Mouse (Mus musculus) urinary bladder, adult 2 months (tissue): ENCODE data around the gene Lingo1. TPM values are rescaled to one million over a fixed set of nuclear protein-coding genes. Genes with fewer than 3 reads are reported as not detected.
A peak's percentile ranks its signal among the peaks of the same experiment; 100 is the strongest.

Source experiments
- DNase-seq: peaks from one replicate; pipeline ENCODE4 v3.0.0; 2022; ENCODE audit warnings: low spot score
- polyA plus RNA-seq: library from polyadenylated mRNA; depleted of rRNA; stranded (reverse); fragments of >200 nt; gene quantifications from 2 replicates; pipeline ENCODE4 v1.2.3, GENCODE M21; 2012

The Lingo1 gene
- polyA plus RNA-seq, 1 experiment = 3.0 TPM

DNA sequence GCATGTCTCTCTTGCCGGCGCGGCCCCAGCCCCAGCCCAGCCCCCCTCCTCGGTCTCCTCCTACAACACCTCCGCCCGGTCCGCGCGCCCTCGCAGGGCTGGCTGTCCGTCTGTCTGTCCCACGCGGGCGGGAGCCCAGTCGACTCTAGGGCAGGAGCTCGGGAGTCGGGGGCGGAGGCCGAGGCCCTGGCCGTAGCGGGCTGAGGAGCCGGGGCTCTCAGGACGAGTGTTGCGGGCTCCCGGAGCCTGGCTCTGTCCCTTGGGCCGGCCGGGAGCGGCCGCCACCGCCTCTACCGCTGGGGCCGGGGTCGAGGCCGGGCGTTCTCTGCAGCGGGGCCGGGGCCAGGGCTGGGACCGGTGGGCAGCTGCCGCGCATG is 161.2 kb downstream of the Lingo1 start:
- peak; percentile 39 for DNase-seq

DNA sequence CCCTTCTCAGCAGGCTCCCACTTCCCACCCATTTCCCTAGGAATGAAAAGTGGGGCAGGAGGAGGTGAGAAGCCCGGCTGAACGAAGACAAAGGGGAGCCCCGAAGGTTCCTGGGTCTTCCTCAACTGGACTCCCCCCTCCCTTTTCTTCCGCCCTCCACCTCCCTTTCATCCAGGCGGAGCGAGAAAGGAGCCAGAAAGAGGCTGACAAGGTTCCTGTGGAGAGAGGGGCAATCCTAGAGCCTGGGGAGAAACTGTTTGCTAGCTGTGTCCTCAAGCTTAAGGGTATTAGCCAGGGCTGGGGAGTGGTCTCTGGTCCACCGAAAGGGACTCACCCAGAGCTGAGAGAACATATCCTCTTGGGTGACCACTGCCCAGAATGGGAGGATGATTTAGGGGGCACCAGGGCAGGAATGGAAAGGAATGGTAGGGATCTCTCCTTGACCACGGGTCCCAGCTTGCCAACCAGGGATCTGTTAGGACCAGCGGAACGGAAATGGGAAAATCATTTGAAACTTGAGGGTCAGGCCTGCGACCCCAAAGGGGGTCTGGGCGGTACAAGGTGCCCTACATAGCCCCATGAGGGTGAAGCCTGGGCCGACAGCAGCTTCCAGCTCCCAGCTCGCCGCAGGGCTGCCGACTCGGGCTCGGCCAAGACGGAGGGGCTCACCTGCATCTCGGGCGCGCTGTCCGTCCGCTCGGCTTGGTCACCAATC is 161.7 kb downstream of the Lingo1 start:
- no peak for DNase-seq

DNA sequence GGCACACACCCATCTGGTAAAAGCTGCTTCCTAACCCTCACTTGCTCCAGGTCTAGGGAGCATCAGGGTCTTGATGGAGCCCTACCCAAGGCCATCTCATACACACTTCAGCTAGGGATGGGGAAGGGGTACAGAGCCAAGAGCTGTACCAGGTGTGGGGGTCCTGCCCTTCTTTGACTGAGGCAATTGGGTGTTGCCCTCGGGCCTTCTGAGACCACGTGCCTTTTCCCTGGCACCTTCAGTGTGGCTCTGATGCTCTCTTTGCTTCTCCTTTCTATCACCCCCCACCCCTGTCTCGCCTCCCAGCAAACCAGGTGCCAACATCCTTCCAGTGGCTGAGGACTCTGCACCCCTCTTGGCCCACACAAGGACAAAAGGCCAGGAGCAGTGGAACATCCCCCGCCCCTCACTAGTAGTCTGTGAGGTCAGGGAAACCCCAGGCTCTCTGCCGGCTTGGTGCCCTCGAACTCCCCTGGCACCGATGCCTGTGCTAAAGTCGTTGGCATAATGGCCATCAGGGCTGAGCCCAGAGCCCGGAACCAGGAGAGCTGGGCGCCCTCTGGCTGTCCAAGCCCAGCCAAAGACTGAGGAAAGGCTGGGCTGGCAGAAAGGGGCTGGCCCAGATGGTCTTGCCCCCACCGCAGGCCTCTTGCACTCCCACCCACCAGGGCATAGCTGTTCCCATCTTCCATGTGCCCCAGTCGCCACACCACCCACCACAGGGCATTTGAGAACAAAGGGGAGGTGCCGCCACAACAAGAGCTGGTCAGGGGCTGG is 162.6 kb downstream of the Lingo1 start:
- no peak for DNase-seq

DNA sequence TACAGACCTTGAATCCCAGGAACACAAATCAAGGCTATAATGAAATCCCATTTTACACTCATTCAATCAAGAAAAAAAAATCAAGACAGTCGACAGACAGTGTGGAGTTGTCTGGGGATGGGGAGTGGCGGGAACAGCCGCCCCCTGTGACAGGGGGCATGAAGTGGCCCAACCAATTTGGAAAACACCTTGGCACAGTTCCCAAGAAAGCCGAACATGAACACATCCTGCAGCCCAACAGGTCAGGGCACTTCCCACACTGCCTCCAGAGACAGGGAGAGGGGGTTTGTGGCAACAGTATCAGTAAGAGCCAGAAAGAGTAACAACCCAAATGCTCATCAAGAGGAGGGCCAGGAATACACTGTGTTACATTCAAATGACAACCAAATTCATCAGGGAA is 165.3 kb downstream of the Lingo1 start:
- DNase-seq = no peak

DNA sequence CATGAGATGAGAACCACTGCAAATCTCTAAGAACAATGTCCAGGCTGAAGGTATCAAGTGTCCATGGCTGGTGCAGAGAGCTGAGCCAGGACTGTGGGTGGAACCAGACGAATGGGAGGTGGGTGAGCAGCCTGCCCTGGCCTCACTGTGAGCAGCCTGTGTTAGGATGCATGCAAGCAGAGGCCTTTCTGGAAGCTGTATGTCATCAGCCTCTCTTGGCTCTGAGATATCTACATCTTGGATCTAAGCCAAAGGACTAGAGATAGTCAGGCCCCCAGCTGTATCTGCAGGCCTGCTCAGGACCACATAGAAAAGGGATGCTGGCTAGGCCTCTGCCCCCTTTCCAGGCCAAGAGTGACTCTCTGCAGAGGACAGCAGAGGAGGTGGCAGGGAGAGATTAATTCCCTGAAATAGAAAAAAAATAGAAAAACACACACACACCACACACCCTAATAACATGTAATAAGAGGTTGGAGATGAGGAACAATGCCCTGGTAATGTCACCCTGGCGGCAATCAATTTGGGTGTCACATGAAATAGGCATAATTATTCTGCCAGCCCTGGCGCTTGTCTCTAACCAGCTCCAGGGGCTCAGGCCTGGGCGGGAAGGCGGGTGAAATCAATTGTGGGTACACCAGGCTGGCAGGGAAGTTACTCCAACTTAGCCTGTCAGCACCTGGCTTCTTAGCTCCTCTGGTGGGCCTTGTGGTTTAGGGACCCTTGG is 166.4 kb downstream of the Lingo1 start:
- no peak for DNase-seq

DNA sequence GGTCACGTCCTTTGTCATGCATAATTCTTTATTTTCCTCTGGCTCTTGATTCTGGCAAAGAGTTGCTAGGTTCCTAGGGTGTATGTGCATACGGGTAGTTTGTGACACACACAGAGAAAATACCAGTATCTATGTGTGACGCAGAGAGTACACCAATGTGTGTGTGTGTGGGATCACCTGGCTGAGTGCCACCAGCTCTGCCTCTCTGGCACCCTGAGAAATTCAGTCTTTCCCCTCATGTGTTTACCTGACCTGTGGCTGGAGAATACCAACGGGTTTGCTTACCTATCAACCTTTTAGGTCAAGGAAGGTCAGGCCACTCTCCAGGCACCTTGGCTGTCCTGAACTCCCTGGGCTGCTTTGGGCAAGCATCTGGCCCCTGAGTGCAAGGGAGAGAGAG is 169.0 kb downstream of the Lingo1 start:
- no peak for DNase-seq

DNA sequence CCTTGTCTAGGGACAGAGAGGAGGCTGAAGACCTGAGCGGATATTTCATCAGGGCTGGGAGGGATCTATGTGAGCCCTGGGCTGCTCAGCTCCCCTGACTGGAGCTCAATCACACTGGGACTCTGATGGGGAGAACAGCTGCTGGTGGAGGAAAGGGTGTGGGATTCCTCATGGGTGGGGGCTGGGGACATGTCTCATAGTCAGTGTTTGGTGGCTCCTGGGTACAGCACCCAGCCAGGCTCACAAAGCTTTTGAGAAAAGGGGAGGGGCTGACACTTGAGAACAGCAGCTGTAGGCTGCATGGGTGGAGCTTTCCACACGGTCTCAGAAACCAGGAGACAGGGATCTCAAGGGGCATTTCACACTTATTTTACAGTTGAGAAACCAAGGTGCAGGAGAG is 171.3 kb downstream of the Lingo1 start:
- no peak for DNase-seq

DNA sequence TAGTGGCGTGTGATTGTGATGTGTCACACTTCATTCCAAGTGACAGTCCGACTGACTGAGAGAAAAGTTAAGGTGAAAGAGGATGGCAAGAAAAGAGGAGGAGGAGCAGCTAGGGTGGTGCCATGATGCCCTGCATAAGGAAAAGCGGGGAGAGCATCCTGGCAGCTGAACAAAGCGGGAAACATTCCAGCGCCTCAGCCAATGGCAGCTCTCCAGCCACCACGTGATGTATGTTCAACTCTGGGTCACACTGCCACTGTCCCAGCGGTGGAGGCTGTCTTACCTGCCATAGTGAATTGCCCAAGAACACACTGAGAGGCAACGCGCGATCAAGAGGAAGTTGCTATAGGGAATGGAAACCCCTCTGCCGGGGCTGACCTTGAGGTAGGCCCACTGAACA is 172.9 kb downstream of the Lingo1 start:
- DNase-seq = no peak

DNA sequence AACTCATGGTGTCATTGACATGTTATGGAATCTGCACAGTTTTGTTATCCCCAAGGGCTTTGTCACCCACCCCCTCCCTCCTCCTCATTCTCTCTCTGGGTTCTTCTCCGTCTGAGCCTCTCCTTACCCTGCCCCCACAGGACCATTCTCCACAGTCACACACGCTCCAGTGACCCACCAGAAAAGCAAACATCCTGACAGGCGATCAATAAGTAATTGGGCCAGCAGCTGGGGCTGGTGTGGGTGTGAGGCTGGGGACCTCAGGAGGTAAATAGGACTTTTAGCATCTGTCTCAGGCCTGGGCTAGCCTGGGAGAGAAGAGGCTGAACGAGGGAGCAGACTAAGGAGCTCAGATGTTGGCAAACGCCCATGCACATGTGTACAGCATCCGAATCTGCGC is 173.5 kb downstream of the Lingo1 start:
- no peak for DNase-seq

DNA sequence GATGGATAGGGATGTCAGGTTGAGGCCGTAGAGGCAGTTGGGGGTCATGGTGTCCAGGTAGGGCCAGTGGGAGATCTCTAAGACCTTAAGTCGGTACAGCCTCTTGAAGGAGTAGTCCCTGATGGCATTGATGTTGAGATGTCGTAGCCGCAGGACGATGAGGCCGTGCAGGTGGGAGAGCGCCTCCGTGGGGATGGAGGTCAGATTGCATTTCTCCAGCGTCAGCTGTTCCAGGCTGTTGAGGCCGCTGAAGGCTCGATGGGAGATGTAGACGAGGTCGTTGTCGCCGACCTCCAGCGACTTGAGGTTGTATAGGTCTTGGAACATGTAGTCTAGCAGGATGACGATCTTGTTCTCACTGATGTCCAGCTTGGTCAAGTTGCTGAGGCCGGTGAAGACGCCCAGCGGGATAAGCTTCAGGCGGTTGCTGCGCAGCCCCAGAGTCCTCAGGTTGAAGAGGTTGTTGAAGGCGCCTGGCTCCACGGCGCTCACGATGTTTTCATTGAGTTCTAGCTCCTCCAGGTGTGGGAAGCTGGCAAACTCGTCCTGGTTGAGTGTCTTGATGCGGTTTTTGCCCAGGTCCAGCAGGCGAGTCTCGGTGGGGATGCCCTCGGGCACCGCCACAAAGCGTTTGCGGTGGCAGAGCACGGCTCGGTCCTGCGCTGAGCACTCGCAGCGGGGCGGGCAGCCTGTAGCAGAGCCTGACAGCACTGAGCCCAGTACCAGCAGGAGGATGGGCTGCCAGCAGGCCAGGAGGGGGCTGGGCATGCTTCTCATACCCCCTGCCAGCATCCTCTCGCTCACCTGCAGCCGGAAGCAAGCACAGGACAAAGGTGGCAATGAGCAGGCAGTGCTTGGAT is 175.5 kb downstream of the Lingo1 start:
- DNase-seq = no peak

DNA sequence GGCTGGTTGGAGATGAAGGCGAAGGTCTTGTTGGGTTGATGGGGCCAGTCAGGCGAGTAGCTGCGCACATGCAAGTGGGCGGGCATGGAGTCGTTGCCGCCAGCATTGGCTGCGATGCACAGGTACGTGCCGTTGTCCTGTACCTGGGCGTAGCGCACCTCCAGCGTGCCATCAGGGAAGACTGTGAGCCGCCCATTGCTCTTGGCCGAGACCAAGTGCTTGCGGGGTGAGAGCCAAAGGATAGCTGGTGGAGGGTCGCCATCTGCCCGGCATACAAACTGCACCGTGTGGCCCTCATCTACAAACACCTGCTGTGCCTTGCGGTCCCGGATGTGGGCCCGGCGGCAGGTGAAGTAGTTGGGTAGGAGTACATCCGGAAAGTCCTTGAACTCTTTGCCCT is 176.6 kb downstream of the Lingo1 start:
- no peak for DNase-seq

DNA sequence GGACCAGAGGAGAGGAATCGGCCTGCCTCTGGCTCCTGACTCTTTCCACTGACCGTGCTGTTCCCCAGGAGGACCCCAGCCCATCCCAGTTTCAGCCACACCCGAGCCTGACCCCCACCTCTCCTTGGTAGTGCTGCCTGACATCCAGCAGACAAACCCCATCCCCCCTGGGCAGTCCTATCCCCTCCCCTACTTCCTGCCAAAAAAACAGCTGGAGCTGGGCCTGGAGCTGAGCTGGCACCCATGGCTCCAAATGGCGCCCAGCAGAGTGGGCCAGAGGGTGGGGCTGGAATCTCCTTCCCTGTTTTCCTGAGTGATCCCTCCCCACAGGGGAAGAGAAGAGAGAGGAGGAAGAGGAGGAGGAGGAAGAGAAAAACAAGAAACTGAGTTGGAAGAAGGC is 177.6 kb downstream of the Lingo1 start:
- no peak for DNase-seq

DNA sequence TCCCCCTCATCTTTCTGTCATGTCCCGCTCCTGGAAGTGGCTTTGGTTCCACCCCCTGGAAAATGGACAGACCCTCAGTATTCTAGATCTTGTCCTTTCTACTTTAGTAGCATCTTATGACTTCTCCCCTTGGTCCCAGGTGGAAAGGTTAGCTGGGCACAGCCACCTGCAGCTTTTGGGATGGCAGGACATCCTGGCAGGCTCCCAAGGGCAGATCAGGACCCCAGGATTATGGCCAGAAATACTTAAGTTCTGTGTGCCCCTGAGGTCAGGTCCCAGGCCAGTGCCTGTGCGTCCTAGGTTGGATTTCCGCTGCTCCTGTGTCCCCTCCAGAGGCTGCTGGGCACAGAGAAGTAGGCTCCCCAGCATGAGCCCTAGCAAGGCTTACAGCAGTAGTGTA is 180.2 kb downstream of the Lingo1 start:
- no peak for DNase-seq

DNA sequence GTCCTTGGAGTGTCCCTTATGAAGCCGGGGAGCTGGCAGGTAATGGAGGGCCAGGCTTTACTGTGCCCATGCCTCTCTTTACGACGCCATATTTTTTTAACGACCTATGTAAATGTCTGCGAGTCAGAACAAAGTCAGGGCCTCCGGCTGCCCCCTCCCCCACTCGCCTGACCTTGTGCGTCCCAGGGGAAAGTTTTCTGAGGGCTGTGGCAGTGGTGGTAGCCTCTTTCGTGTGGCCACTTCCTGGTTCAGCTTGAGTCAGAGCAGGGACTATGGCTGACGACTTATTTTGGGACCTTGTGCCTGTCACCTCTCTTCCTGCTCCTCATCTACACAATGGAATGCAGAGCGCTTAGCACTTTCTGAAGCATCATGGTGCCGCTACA is 183.5 kb downstream of the Lingo1 start:
- DNase-seq = no peak

DNA sequence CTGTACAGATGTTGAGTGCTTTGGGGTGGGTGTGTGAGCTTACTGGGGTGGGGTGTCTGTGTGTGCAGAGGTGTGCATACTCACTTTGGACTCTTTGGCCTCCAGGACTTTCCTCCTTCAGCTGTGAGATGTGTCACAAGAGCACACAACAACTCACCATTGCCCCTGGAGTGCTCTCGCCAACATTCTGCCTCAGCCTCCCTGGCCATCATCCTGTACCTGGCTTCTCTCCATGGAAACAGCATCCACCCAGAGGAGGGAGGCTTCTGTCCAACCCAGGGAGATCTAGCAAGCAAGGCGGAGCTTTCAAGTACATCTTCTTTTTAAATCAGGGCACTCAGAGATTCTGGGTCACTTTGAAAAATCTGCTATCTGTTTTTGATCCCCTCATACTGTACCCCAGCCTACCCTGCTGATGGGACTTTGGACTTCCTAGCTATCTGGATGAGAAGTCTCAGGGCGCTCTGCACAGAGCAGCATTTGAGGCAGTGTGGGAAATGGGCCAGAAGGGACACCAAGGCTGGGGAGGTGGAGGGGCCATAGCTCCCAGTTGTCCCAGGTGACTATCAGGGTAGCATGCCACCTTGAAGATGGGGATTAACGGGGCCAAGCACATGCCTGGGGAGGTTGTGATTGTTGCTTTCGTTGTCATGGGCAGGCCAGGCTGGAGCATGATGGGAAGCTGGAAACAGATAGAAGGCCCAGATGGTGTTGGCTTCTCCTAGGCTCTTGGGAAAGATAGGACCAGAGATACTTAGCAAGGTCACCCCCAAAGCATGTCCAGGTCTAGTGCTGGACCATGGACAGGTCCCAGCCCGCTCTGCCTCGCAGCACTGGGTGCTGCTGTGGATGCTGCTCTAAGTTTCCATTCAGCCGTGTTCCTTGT is 184.1 kb downstream of the Lingo1 start:
- no peak for DNase-seq

DNA sequence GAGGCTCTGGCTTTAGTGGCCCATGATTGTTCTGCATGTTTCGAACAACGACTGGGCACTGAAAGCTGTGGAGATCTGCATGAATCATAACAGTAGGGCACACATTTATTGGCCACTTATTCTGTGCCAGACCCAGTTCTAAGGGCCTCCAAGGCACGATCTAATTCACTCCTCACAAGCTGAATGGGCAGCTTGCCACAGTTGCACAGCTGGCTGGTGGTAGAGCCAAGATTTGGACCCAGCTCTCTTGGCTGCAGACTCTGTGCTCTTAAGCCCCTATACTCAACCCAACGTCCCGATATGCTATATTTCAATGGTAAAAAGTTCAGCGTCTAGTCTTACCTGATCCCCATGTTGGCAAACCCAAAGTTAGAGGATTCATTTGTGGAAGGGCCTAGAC is 185.3 kb downstream of the Lingo1 start:
- DNase-seq = no peak

DNA sequence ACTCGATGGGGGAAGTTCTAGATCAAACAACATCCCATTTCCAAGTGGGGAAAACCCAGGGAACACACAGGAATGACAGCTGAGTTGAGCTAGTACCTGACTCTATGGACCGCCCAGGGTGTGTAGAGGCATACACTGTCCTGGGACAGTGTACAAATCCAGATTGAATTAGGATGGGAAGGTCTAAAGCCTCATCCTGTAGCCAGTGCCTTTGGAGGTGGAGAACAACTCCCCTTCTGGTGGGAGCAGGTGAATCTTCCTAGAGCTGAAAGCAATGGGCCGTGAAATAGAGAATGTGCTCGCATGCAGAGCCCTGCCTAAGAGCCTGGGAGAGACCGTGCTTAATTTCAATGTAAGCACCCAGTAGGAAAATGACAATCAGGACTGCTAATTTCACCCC is 185.8 kb downstream of the Lingo1 start:
- DNase-seq = no peak

DNA sequence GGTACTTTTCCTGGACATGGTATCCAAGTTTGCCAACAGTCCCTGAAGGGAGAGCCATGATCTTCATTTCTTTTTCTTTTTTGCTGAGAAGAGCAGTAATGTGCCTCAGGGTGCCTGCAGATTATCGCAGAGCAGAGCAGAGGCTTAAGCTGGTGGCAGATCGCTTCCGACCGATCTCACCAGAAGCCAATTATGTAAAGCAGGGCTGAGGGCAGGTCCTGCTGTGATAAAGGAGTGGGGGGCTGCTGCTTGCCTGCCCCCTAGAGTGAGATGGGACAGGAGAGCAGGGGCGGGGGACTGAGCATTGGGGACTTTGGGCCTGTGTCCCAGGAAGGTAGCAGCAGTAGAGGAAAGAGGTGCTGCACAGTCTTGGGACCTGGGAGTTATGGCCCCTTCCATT is 186.8 kb downstream of the Lingo1 start:
- no peak for DNase-seq

DNA sequence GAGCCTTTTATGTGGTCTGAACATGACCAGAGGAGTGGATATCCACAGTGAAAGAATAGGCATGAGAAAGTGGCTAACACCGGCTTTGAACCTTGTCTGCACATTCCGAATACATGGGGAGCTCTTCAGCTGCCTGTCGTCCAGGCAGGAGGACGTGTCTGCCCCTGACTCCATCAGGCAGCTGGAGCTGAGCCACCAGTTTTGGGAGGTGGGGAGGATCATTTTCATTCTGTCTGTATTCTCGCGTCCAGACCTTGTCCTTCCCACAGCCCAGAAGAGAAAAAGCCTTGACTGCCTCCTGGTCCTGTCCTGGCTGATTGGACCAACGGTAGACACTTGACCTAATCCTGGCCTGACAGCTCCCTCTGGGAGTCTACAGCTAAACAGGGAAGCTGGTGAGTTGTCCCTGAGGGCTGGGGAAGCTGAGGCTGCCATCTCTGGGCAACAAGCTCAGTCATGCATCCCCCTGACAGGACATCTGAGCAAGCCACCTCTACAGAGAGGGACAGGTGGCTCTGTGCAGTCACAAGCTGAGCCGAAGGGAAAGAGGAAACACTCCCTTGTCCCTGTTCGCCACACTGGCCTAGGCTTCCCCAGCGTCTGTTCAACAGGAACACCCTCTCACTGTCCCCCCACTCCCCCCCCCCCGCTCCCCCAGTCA is 187.4 kb downstream of the Lingo1 start:
- no peak for DNase-seq

DNA sequence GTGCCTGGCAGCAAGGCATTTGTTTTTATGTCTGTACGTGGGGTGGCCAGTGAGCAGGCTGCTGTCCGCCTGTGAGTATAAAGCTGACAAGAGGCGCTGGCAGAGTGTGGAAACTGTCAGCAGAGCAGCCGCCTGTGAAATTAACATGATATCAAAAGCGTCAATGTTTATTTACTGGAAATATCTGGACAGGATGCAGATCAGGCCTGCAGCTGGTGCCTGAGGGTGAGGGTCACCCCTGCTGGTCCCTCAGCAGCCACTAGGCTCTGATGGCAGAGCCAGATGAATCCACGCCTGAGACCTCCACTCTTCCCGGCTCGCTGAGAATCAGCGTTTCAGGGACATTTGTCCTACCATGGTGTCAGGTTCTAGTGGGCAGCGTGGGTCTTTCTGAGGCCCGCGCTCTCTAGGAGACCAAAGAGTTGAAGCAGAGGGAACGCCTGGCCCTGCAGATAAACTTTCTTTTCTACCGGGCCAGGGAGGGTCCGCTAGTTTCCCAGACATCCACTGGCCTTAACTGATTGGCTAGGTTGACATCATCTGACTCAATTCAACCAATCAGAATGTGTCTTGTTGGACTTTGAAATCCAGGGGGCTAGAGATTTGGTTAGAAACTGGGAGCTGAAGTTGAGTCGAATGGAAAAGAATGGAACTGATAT is 190.1 kb downstream of the Lingo1 start:
- DNase-seq = no peak
